Mouse (Mus musculus) erythroblast, embryonic 14.5 days (primary cell): ENCODE measurements around the gene Gins3.

Experiments
- GATA1 ChIP-seq: IDR thresholded peaks from 2 replicates; pipeline ENCODE4 v1.6.1; 2012; ENCODE audit warnings: low read length, inconsistent platforms, mixed read lengths
- TAL1 ChIP-seq: IDR thresholded peaks from 3 replicates; pipeline ENCODE4 v1.6.1; 2012; ENCODE audit warnings: low read length, inconsistent platforms, mixed read lengths

DNA sequence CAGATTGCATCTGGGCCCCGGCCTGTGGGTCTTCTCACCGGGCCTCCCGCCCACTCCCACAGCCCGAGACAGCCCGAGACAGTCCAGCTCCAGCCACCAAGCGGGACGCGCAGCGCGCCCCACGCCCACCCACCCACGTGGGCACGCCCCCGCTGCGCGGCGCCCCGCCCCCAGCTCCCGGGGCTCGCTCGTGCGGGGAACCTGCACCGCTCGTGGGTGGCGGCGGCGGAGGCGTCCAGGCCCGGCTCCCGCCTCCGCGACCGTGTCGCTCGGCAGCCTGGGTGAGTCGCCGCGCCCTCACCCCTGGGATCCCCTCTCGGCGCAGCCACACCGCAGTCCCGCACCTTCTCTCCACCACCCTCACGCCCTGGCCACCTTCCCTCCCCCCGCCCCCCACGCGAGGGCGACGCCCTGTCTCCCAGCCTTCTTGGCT lies 44.4 kb downstream of the Gins3 start:
- no peak for TF ChIP-seq TAL1
- TF ChIP-seq GATA1, result no peak
